Mouse (Mus musculus) bone marrow, adult 2 months (tissue): Measurements from ENCODE around the gene Fyb. TPM values are rescaled to one million over a fixed set of nuclear protein-coding genes. Genes with fewer than 3 reads are reported as not detected.
"Not testable (repeated sequence)": the region's sequence is repeated elsewhere in the genome, so short reads cannot be mapped to it uniquely, and the experiment has no call there.

Experiments
- H3K27ac ChIP-seq: fragments of 200-500 bp; 2 replicates; pipeline ENCODE4 v1.5.1; 2012; ENCODE audit warnings: low read depth, mild to moderate bottlenecking, control low read depth, inconsistent platforms, low read length; ENCODE audit not compliant: control insufficient read depth, poor library complexity, insufficient read depth
- H3K4me1 ChIP-seq: fragments of 200-500 bp; 2 replicates; pipeline ENCODE4 v1.6.1; 2011; ENCODE audit warnings: low read length; ENCODE audit not compliant: control insufficient read depth, insufficient read depth
- H3K4me3 ChIP-seq: fragments of 200-500 bp; replicated peaks from 2 replicates; pipeline ENCODE3; 2011; ENCODE audit warnings: mild to moderate bottlenecking, low read depth, low read length, control low read depth; ENCODE audit not compliant: control insufficient read depth
- CTCF ChIP-seq: fragments of 200-500 bp; IDR thresholded peaks from 2 replicates; pipeline ENCODE4 v1.5.1; 2011; ENCODE audit warnings: low read length, control low read depth; ENCODE audit not compliant: control insufficient read depth, insufficient read depth
- POLR2A ChIP-seq: fragments of 200-500 bp; IDR thresholded peaks from 2 replicates; pipeline ENCODE4 v1.6.1; 2011; ENCODE audit warnings: low read depth, mild to moderate bottlenecking, control low read depth, low read length, borderline replicate concordance; ENCODE audit not compliant: control insufficient read depth
- WGBS: fragments of 180-500 bp; shearing (Covaris S2); methylation state at CpG from one replicate; pipeline ENCODE4 v1.1.7; 2018; 5-methylcytosine and 5-hydroxymethylcytosine counted together
- polyA plus RNA-seq: library from polyadenylated mRNA; stranded (reverse); fragments of >200 nt; gene quantifications from 2 replicates; pipeline ENCODE4 v1.2.4, GENCODE M21; 2011; ENCODE audit warnings: low replicate concordance; ENCODE audit not compliant: missing spikeins, insufficient read depth, insufficient read length

Fyb gene
- polyA plus RNA-seq, 1 experiment: 126 TPM

- Histone ChIP-seq H3K27ac (peak overlapping the region; percentile 71; the same call in 1 of the 2 replicates), H3K4me1 (peaks cover 5% of the 10 kb centered on the region; the same call in 1 of the 2 replicates), H3K4me3 (peak overlapping the region; percentile 58)
- 6% methylated on average over 15 of the region's 15 CpGs for WGBS
- TF ChIP-seq CTCF (no peak), POLR2A (no peak)
These were observed 56.6 kb downstream of the Fyb start for GRCm38 (mm10) chr15:6579194-6579768.

DNA sequence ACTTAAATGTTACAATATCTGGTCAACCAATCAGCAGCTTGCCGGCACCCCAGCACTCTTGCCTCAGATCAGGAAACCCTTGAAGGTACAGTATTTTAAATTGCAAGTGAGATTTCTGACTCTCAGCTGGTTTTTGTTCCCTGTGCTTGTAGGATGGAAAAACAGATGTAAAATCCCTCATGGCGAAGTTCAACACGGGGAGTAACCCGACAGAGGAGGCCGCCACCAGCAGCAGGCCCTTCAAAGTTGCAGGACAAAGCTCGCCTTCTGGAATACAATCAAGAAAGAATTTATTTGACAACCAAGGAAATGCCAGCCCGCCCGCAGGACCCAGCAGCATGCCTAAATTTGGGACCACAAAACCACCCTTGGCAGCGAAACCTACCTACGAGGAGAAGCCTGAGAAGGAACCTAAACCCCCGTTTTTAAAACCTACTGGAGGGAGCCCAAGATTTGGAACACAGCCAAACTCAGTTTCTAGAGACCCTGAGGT lies 57.2 kb downstream of the Fyb start:
- H3K4me1 ChIP-seq: peaks cover 4% of the 10 kb centered on the region; the same call in 1 of the 2 replicates
- TF ChIP-seq CTCF: no peak
- TF ChIP-seq POLR2A: no peak
- H3K27ac ChIP-seq: peak overlapping the region; percentile 81; the same call in 1 of the 2 replicates
- peak overlapping the region; percentile 63 for H3K4me3 ChIP-seq
- WGBS: 10% methylated on average over 11 of the region's 11 CpGs

DNA sequence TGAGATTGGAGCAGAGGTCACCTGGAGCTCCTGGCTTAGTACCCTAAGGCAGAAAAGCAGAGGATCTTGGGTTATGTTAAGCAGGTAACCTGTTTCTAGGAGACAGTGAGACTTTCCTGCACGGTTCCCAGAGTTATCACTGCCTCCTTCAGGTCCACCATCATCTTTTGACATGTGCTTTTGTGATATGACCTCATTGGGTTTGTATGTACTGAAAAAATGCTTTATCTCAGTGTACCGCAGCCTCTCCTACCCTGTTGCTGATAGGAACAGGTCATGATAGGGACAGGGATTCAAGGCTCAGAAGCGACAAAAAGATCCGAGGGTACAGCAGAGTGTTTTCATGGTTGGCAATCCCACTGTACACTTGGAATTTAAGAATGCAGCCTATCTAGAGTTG lies 62.0 kb downstream of the Fyb start:
- Histone ChIP-seq H3K27ac (no peak overlapping the region), H3K4me1 (peaks cover 1% of the 10 kb centered on the region; the same call in 1 of the 2 replicates), H3K4me3 (no peak overlapping the region)
- WGBS: 60% methylated on average over 4 of the region's 4 CpGs
- TF ChIP-seq CTCF (no peak), POLR2A (no peak)

DNA sequence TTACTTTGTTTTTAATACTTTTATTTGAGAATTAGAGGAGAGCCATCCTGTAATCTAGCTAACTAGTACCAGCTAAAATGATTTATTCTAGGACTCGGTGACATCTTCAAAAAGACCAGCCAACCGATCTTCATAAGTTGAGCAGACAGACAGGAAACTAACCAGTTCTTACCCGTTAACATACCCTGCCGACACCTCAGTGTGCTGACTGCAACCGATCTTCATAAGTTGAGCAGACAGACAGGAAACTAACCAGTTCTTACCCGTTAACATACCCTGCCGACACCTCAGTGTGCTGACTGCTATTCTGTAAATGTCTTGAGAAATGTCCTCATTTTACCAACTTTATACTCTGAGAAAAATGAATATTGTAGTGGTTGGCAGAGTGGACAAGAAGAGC lies 63.7 kb downstream of the Fyb start:
- not testable (repeated sequence) for H3K4me3 ChIP-seq, H3K4me1 ChIP-seq, H3K27ac ChIP-seq
- 53% methylated on average over 7 of the region's 7 CpGs for WGBS

DNA sequence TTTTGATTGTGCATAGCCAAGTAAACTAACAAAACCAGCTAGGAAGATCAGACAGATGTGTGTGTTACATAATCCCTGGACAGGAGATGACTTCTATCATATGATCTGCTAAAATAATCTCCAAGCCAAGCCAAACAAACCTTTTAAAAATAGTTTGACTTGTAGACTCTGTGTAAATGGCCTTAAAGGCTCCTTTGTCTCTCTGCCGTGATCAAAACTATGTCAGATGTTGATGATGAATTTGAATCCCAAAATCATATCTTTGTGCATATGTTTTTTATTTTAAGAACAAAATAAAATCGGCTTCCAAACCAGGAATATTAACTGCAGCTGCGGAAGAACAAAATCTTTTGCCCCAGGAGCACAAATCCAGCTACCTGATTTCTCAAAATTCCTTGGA lies 64.9 kb downstream of the Fyb start:
- TF ChIP-seq POLR2A (no peak), CTCF (no peak)
- Histone ChIP-seq H3K4me3 (no peak overlapping the region), H3K4me1 (peaks cover 2% of the 10 kb centered on the region; the same call in 1 of the 2 replicates), H3K27ac (no peak overlapping the region)
- WGBS: 82% methylated on average over 3 of the region's 3 CpGs

GRCm38 (mm10) chr15:6588192-6588591 lies 65.5 kb downstream of the Fyb start:
- 47% methylated on average over 7 of the region's 7 CpGs for WGBS
- peaks cover 2% of the 10 kb centered on the region; the same call in 1 of the 2 replicates for H3K4me1 ChIP-seq
- H3K27ac ChIP-seq: no peak overlapping the region; the same call in 1 of the 2 replicates

GRCm38 (mm10) chr15:6590846-6591451 lies 68.3 kb downstream of the Fyb start:
- Histone ChIP-seq H3K4me3 (no peak overlapping the region), H3K27ac (no peak overlapping the region), H3K4me1 (peaks cover 1% of the 10 kb centered on the region; the same call in 1 of the 2 replicates)
- no peak for TF ChIP-seq CTCF
- TF ChIP-seq POLR2A: no peak
- WGBS: 28% methylated on average over 4 of the region's 4 CpGs

More at GRCm38 (mm10) chr15:6588192-6588591, 65.5 kb downstream of the Fyb start:
- no peak overlapping the region for H3K4me3 ChIP-seq
- TF ChIP-seq CTCF: no peak
- TF ChIP-seq POLR2A: no peak

DNA sequence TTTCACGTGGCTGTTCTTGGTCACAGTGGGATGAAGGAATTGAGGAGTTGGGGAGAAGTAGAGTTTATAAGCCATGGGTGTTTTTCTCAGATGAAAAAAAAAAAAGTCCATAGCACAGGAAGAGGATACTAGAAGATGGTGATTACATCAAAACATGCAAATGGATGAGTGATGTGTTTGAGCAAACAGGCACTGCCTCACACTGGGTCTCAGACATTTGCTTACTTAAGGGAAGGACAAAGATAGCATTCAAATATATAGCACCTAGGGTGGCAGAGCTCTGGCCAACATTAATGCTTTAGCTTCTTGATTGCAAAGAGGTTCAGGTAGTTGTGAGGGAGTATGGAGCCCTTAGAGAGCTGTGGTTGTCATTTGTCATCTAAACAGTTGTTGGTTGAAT lies 68.9 kb downstream of the Fyb start:
- Histone ChIP-seq H3K4me3 (no peak overlapping the region), H3K27ac (no peak overlapping the region), H3K4me1 (peaks cover 1% of the 10 kb centered on the region; the same call in 1 of the 2 replicates)
- WGBS: 32% methylated on average over 1 of the region's 1 CpGs
- TF ChIP-seq POLR2A (no peak), CTCF (no peak)
